ENCODE assay signal across 9 mouse cellular contexts in the genomic region with DNA sequence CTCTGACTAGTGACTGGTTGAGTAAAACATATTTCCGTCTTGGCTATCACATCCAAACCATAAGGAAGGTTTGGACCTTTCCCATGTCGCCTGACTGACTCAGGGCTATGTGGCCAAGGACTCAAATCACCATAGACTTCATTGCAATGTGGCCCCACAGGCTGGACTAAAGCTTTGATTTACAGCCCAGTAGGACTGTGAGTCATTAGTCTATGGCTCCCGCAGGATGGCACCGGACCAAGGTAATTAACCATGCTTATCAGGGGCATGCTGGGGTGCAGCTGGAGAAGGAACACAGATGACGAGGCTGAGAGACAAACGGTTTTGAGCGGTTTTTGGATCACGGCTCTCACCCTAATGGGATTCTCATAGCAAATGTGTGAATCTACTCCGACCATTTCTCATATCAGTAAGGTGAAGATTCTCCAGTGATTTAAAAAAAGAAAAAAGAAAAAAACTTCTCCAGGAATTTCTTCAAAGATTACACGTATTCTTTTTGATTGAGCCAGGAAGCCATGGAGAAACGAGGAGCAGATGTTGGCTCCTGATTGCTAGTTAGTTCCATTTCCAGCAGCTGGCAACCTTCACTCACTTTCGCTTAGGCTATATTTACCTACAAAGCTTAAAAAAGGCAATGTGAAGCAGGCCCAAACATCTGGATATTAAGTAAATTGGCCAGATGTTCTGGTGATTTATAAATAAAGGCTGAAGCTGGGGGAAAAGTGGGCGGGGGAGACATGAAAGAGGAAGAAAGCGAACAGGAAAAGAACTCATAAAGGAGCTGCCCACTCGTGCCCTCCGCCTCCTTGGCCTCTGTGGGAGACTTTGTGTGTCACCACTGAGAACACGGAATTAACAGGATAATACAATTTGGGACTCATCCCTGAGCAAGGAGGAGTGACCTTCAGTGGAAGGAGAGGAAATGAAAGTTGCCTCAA. TPM values are rescaled to one million over a fixed set of nuclear protein-coding genes. Genes with fewer than 3 reads are reported as not detected.
DNase-seq lines count a peak whose midpoint lies in the region; ATAC-seq and TF ChIP-seq lines count a peak whose summit lies in the region.
"Had no signal": no experiment of that assay in that cellular context is flagged by ENCODE, and none has a peak within 500 bp of the region (broad histone marks: within the 10 kb centered on the region; RNA-seq: fewer than 3 reads in every experiment).

No protein-coding gene starts in this region.

- peak; percentile 40 for DNase-seq in gastrocnemius, postnatal 10 days
- no peak for DNase-seq in gastrocnemius, adult 8-10 months (ENCODE audit: low spot score in 2 of 2)
- DNase-seq in urinary bladder, adult 18-20 months (ENCODE audit: low spot score in 2 of 2), result peak; percentile 37 to 71
- DNase-seq in urinary bladder, postnatal 10 days (ENCODE audit: low spot score), result no peak
- DNase-seq in heart, adult 8-10 months (ENCODE audit: low spot score), result peak; percentile 16
- DNase-seq in liver, embryonic 11.5 days (ENCODE audit: low spot score), result no peak
- no peak for DNase-seq in thymus, postnatal 10 days (ENCODE audit: low spot score in 2 of 2)

- H3K27me3 ChIP-seq in myocyte (ENCODE audit: control insufficient read depth, insufficient read depth, insufficient read length), result no peaks in the 10 kb centered on the region
- H3K27me3 ChIP-seq in liver, embryonic 11.5 days (replicated peaks; ENCODE audit: control insufficient read depth, insufficient read depth, low read length), result no peaks in the 10 kb centered on the region
- H3K27me3 ChIP-seq: midbrain, embryonic 12.5 days had no signal

- H3K4me1 ChIP-seq in liver, embryonic 11.5 days (replicated peaks; ENCODE audit: control insufficient read depth, insufficient read depth, low read length), result peaks cover 2% of the 10 kb centered on the region

- no peak overlapping the region for H3ac ChIP-seq in myocyte (ENCODE audit: control insufficient read depth, insufficient read length)

- peak overlapping the region; percentile 84 for H3K4me2 ChIP-seq in myocyte (ENCODE audit: low read depth)
- no peak overlapping the region for H3K4me2 ChIP-seq in liver, embryonic 11.5 days
- H3K4me2 ChIP-seq: midbrain, embryonic 12.5 days had no signal

- no peak overlapping the region for H3K9ac ChIP-seq in liver, embryonic 11.5 days (ENCODE audit: low read depth, low read length)
- H3K9ac ChIP-seq: midbrain, embryonic 12.5 days had no signal

- no peak for TF ChIP-seq POLR2A in myocyte (IDR thresholded peaks at IDR 0.05; ENCODE audit: insufficient read length, low read depth)

- H3K4me3 ChIP-seq in myocyte, result no peak overlapping the region
- no peak overlapping the region for H3K4me3 ChIP-seq in liver, embryonic 11.5 days (ENCODE audit: low read depth, low read length)
- H3K4me3 ChIP-seq: midbrain, embryonic 12.5 days had no signal

- H3K9me3 ChIP-seq in liver, embryonic 11.5 days (ENCODE audit: control insufficient read depth, low read length), result no peaks in the 10 kb centered on the region
- H3K9me3 ChIP-seq: midbrain, embryonic 12.5 days had no signal

- ATAC-seq in liver, embryonic 11.5 days (replicated peaks; ENCODE audit: low FRiP score), result no peak

- no peak overlapping the region for H3K27ac ChIP-seq in liver, embryonic 11.5 days (ENCODE audit: low read depth, low read length)
- H3K27ac ChIP-seq: midbrain, embryonic 12.5 days had no signal

- no peaks in the 10 kb centered on the region for H3K79me2 ChIP-seq in myocyte (ENCODE audit: control insufficient read depth, insufficient read depth)

- no peaks in the 10 kb centered on the region for H3K36me3 ChIP-seq in myocyte (ENCODE audit: control insufficient read depth, insufficient read depth)
- no peaks in the 10 kb centered on the region for H3K36me3 ChIP-seq in liver, embryonic 11.5 days (ENCODE audit: control insufficient read depth, insufficient read depth, low read length)
- H3K36me3 ChIP-seq: midbrain, embryonic 12.5 days had no signal

- 49% methylated on average over 17 of the region's 17 CpGs for WGBS in liver, embryonic 11.5 days

TF ChIP-seq in myocyte, 11 proteins besides CTCF, POLR2A, EP300 and RAD21:
- peak in 1 of 3 experiments; percentile 24 for TF ChIP-seq MYOG (IDR thresholded peaks at IDR 0.05; ENCODE audit: control insufficient read depth in 1 of 3, insufficient read depth in 1 of 3, insufficient read length in 2 of 3, low read depth in 2 of 3)
- no peak for TF ChIP-seq CEBPB (IDR thresholded peaks at IDR 0.05; ENCODE audit: insufficient read depth, poor library complexity, severe bottlenecking)
- peak in 1 of 3 experiments; percentile 13 for TF ChIP-seq MYOD1 (IDR thresholded peaks at IDR 0.05; ENCODE audit: control insufficient read depth in 1 of 3, insufficient read length in 2 of 3, low read depth in 2 of 3)

RNA-seq across cellular contexts. Expression of gene Sipa1l2, which starts 26.2 kb away (rescaled TPM):
- total RNA-seq in gastrocnemius, postnatal 10 days (2021), result 10 to 100 TPM; 12.9 to 16.7 TPM
- total RNA-seq in gastrocnemius, adult 8-10 months (2022), result 1 to 10 TPM; 3.9 to 5.4 (median 4.5) TPM
- total RNA-seq in heart, adult 8-10 months (2022), result 10 to 100 TPM; 41.6 to 49.5 (median 44.5) TPM
- 16.2 TPM for polyA plus RNA-seq in myocyte (2012; fragmentation: generic; extraction: Trizol)
- 4.7 and 4.8 TPM in 2 replicates for polyA plus RNA-seq in liver, embryonic 11.5 days (2014; fragmentation: Nextera tagmentation; extraction: Ambion mirVana)

Comparison
In these comparisons a context has a peak if more than half of its experiments do, and no peak if none do; other contexts are left out.
1. DNase-seq: peak in gastrocnemius, postnatal 10 days (single experiment), urinary bladder, adult 18-20 months (2 of 2) and heart, adult 8-10 months (single experiment); none in gastrocnemius, adult 8-10 months (0 of 2), urinary bladder, postnatal 10 days (single experiment), liver, embryonic 11.5 days (single experiment) and thymus, postnatal 10 days (0 of 2).